ENCODE assay signal across 30 mouse cellular contexts in genomic region chr6:87436745-87437144, GRCm38 (mm10). TPM values are rescaled to one million over a fixed set of nuclear protein-coding genes. Genes with fewer than 3 reads are reported as not detected.
DNase-seq lines count a peak whose midpoint lies in the region; ATAC-seq lines count a peak whose summit lies in the region.
"Had no signal": no experiment of that assay in that cellular context is flagged by ENCODE, and none has a peak within 500 bp of the region (broad histone marks: within the 10 kb centered on the region; RNA-seq: fewer than 3 reads in every experiment).

No protein-coding gene starts in this region.

- peak overlapping the region; percentile 47 for H3K4me2 ChIP-seq in heart, embryonic 14.5 days (ENCODE audit: low read length)
- H3K4me2 ChIP-seq: embryonic facial prominence, embryonic 13.5 days; forebrain, embryonic 12.5 days; hindbrain, embryonic 12.5 days had no signal

- no peaks in the 10 kb centered on the region for H3K27me3 ChIP-seq in heart, embryonic 10.5 days (ENCODE audit: insufficient read depth, poor library complexity, severe bottlenecking)
- peaks cover 35% of the 10 kb centered on the region for H3K27me3 ChIP-seq in heart, embryonic 14.5 days (ENCODE audit: control insufficient read depth, insufficient read depth, low read length)
- H3K27me3 ChIP-seq: embryonic facial prominence, embryonic 13.5 days; forebrain, embryonic 12.5 days; hindbrain, embryonic 12.5 days had no signal

- peaks cover 17% of the 10 kb centered on the region for H3K36me3 ChIP-seq in heart, embryonic 10.5 days
- no peaks in the 10 kb centered on the region for H3K36me3 ChIP-seq in heart, embryonic 14.5 days (ENCODE audit: control insufficient read depth, insufficient read depth, low read length)
- H3K36me3 ChIP-seq: embryonic facial prominence, embryonic 13.5 days; forebrain, embryonic 12.5 days; hindbrain, embryonic 12.5 days had no signal

- intact Hi-C loops in heart, postnatal 14 days (cut with DNase I), result no loop called here

- no peak; the same call in 1 of the 2 replicates for ATAC-seq in heart, embryonic 14.5 days (ENCODE audit: insufficient number of reproducible peaks, insufficient read depth, low FRiP score, low read depth)
- ATAC-seq: activated CD4-positive, CD25-positive, alpha-beta regulatory T cell, adult 4 months; CD4-positive, CD25-positive, alpha-beta regulatory T cell, adult 4 months; forebrain, embryonic 16.5 days; hindbrain, embryonic 16.5 days had no signal

- no peak for DNase-seq in heart, embryonic 10.5 days (ENCODE audit: low spot score)
- DNase-seq in heart, postnatal 4 days, result no peak
- DNase-seq in heart, postnatal 14 days, result no peak
- peak; percentile 24 for DNase-seq in A20 (ENCODE audit: low read depth, low spot score)
- DNase-seq in T-cell, adult 2 months (ENCODE audit: low spot score), result peak; percentile 37
- DNase-seq in embryo, embryonic 9.5 days (ENCODE audit: extremely low spot score), result no peak
- no peak for DNase-seq in lung, adult 18-20 months
- DNase-seq: adrenal gland, postnatal 14 days; cerebellum, adult 11-12 months; cerebellum, adult 9-10 months; cerebellum, postnatal 25 days; gastrocnemius, postnatal 14 days; kidney, adult 11 months; kidney, adult 9 months had no signal

- WGBS in heart, embryonic 10.5 days, result 52% methylated on average over 8 of the region's 8 CpGs
- 30% methylated on average over 8 of the region's 8 CpGs for WGBS in heart, embryonic 14.5 days

- no peaks in the 10 kb centered on the region for H3K9me3 ChIP-seq in heart, embryonic 10.5 days
- no peaks in the 10 kb centered on the region for H3K9me3 ChIP-seq in heart, embryonic 14.5 days (ENCODE audit: control insufficient read depth, low read length)
- H3K9me3 ChIP-seq: embryonic facial prominence, embryonic 13.5 days; forebrain, embryonic 12.5 days; hindbrain, embryonic 12.5 days had no signal

- 0 out of 2 replicates have a peak overlapping the region, but pooled peaks have one; percentile 10 for H3K27ac ChIP-seq in heart, embryonic 10.5 days
- H3K27ac ChIP-seq in heart, embryonic 14.5 days (replicated peaks in 1 of 2; ENCODE audit: control insufficient read depth in 1 of 2, insufficient read depth in 1 of 2, low read depth in 2 of 2, low read length in 2 of 2), result peak overlapping the region; percentile 3 to 55; a peak in 3 of 4 replicates
- H3K27ac ChIP-seq: embryonic facial prominence, embryonic 13.5 days; forebrain, embryonic 12.5 days; hindbrain, embryonic 12.5 days; kidney, postnatal 0 days had no signal

- peaks cover 53% of the 10 kb centered on the region for H3K4me1 ChIP-seq in heart, embryonic 10.5 days
- H3K4me1 ChIP-seq in heart, embryonic 14.5 days (ENCODE audit: control insufficient read depth in 2 of 2, insufficient read depth in 2 of 2, low read length in 2 of 2), result peaks cover 10 to 32% of the 10 kb centered on the region in 2 experiments
- H3K4me1 ChIP-seq: forebrain, embryonic 12.5 days; hindbrain, embryonic 12.5 days had no signal

- H3K9ac ChIP-seq in heart, embryonic 14.5 days (ENCODE audit: low read length), result no peak overlapping the region
- H3K9ac ChIP-seq: embryonic facial prominence, embryonic 13.5 days; forebrain, embryonic 12.5 days; hindbrain, embryonic 12.5 days had no signal

- H3K4me3 ChIP-seq in heart, embryonic 10.5 days, result no peak overlapping the region
- no peak overlapping the region for H3K4me3 ChIP-seq in heart, embryonic 14.5 days (ENCODE audit: control insufficient read depth in 1 of 2, insufficient read depth in 1 of 2, low read depth in 1 of 2, low read length in 2 of 2)
- H3K4me3 ChIP-seq: embryonic facial prominence, embryonic 13.5 days; forebrain, embryonic 12.5 days; hindbrain, embryonic 12.5 days had no signal

RNA-seq across cellular contexts. Expression of gene Bmp10, which starts 8.0 kb away (rescaled TPM):
- polyA plus RNA-seq in heart, embryonic 10.5 days (2016; fragmentation: Nextera tagmentation; extraction: Ambion mirVana), result 4.5 and 6.2 TPM in 2 replicates
- 10 to 100 TPM; 61.7 to 65.3 TPM for total RNA-seq in heart, postnatal 4 days (2021)
- 6.1 and 8.3 TPM in 2 replicates for polyA plus RNA-seq in heart, embryonic 14.5 days (2014; fragmentation: Nextera tagmentation; extraction: Ambion mirVana)
- total RNA-seq in heart, postnatal 14 days (2021), result 10 to 100 TPM; 20.6 to 49.0 TPM
- total RNA-seq: adrenal gland, adult 18-20 months; gastrocnemius, adult 18-20 months; gastrocnemius, postnatal 14 days; MEL had no signal
- polyA plus RNA-seq: activated CD4-positive, CD25-positive, alpha-beta regulatory T cell, adult 4 months; CD4-positive, CD25-positive, alpha-beta regulatory T cell, adult 4 months; cortical plate, adult 2 months; embryonic facial prominence, embryonic 13.5 days; forebrain, embryonic 12.5 days; forebrain, embryonic 16.5 days; frontal cortex, adult 2 months; gonadal fat pad, adult 2 months; hindbrain, embryonic 12.5 days; hindbrain, embryonic 16.5 days; intestine, embryonic 14.5 days; kidney, postnatal 0 days had no signal

RNA-seq across cellular contexts. Expression of gene Gkn3, which starts 48.0 kb away (rescaled TPM):
- 0.17 and 0.58 TPM in 2 replicates for polyA plus RNA-seq in heart, embryonic 10.5 days (2016; fragmentation: Nextera tagmentation; extraction: Ambion mirVana)
- total RNA-seq in heart, postnatal 4 days (2021), result 1 to 10 TPM; 1.5 to 1.7 TPM
- polyA plus RNA-seq in heart, embryonic 14.5 days (2014; fragmentation: Nextera tagmentation; extraction: Ambion mirVana), result 0.57 and 1.1 TPM in 2 replicates
- total RNA-seq in heart, postnatal 14 days (2021), result 1 to 10 TPM; 1.1 to 1.7 TPM
- total RNA-seq: MEL had no signal
- polyA plus RNA-seq: activated CD4-positive, CD25-positive, alpha-beta regulatory T cell, adult 4 months; CD4-positive, CD25-positive, alpha-beta regulatory T cell, adult 4 months; forebrain, embryonic 16.5 days had no signal

Comparison
In these comparisons a context has a peak if more than half of its experiments do, and no peak if none do; other contexts are left out.
1. DNase-seq: peak in A20 (single experiment) and T-cell, adult 2 months (single experiment); none in heart, embryonic 10.5 days (single experiment), heart, postnatal 4 days (single experiment), heart, postnatal 14 days (0 of 2), embryo, embryonic 9.5 days (single experiment) and lung, adult 18-20 months (0 of 2).